In genomic region chr2:126769431-126770181, GRCm38 (mm10) we compare ENCODE assay signal across 22 mouse cellular contexts. TPM values are rescaled to one million over a fixed set of nuclear protein-coding genes. Genes with fewer than 3 reads are reported as not detected.
DNase-seq lines count a peak whose midpoint lies in the region; ATAC-seq and TF ChIP-seq lines count a peak whose summit lies in the region.
"Had no signal": no experiment of that assay in that cellular context is flagged by ENCODE, and none has a peak within 500 bp of the region (broad histone marks: within the 10 kb centered on the region; RNA-seq: fewer than 3 reads in every experiment).

No protein-coding gene starts in this region.

- H3K27ac ChIP-seq in left cerebral cortex, adult 2 months = no peak overlapping the region
- H3K27ac ChIP-seq: forebrain, embryonic 13.5 days; heart, embryonic 13.5 days; hindbrain, embryonic 10.5 days; kidney, postnatal 0 days; limb, embryonic 10.5 days had no signal

- TF ChIP-seq CTCF in Patski (IDR thresholded peaks at IDR 0.05) = no peak
- no peak for TF ChIP-seq CTCF in left cerebral cortex, adult 2 months (IDR thresholded peaks at IDR 0.05)

- in situ Hi-C loops in Patski (cut with MboI; ENCODE audit: low pct_unique_long_range_greater_than_20kb) = no loop called here

- POLR2A ChIA-PET in Patski (lab: Charles Lee) = no interaction called here

- ATAC-seq in Patski = peak; percentile 65
- ATAC-seq: activated CD4-positive, CD25-positive, alpha-beta regulatory T cell, adult 4 months; forebrain, embryonic 13.5 days; liver, postnatal 0 days had no signal

- CTCF ChIA-PET in Patski (lab: Charles Lee) = no interaction called here

- intact Hi-C loops in left cerebral cortex, adult 2 months (cut with DNase I) = loop anchor here (10.0 kb wide), 1 partner anchor 175 kb away; no protein-coding TSS in a partner anchor

- H3K27me3 ChIP-seq in Patski = no peaks in the 10 kb centered on the region
- H3K27me3 ChIP-seq: forebrain, embryonic 13.5 days; heart, embryonic 13.5 days had no signal

- peak; percentile 14 to 29 for DNase-seq in cerebellum, postnatal 25 days
- no peak for DNase-seq in cerebellum, postnatal 36 days
- peak; percentile 34 for DNase-seq in layer of hippocampus, adult 9-11 months
- no peak for DNase-seq in layer of hippocampus, postnatal 36 days
- DNase-seq in Patski (ENCODE audit: low read depth, low spot score) = peak; percentile 9
- no peak for DNase-seq in kidney, adult 9 months
- no peak for DNase-seq in left cerebral cortex, adult 2 months (ENCODE audit: extremely low spot score in 1 of 2, low spot score in 2 of 2)
- DNase-seq: gastrocnemius, postnatal 36 days; kidney, adult 11 months; liver, postnatal 0 days; lung, postnatal 10 days; midbrain, embryonic 14.5 days; spleen, adult 18-20 months; thymus, postnatal 36 days had no signal

- no peak overlapping the region for H3K4me3 ChIP-seq in left cerebral cortex, adult 2 months
- H3K4me3 ChIP-seq: erythroblast, embryonic 14.5 days; forebrain, embryonic 13.5 days; heart, embryonic 13.5 days; hindbrain, embryonic 10.5 days; limb, embryonic 10.5 days; megakaryocyte, embryonic 14.5 days had no signal

RNA-seq across cellular contexts. Expression of gene Usp50, which starts 13.7 kb away (rescaled TPM):
- total RNA-seq in layer of hippocampus, postnatal 36 days (2021) = 1 to 10 TPM; 2.9 to 3.2 TPM
- polyA plus RNA-seq in Patski (2021) = 0.30 TPM
- under 1 TPM in 1 of 2 experiments, not detected in 1; 0.61 TPM for total RNA-seq in left cerebral cortex, adult 2 months (2021)

Comparison
In these comparisons a context has a peak if more than half of its experiments do, and no peak if none do; other contexts are left out.
1. DNase-seq: peak in cerebellum, postnatal 25 days (2 of 2), layer of hippocampus, adult 9-11 months (single experiment) and Patski (single experiment); none in cerebellum, postnatal 36 days (0 of 2), layer of hippocampus, postnatal 36 days (0 of 2), kidney, adult 9 months (single experiment) and left cerebral cortex, adult 2 months (0 of 2).